Mouse (Mus musculus) neural tube, embryonic 14.5 days (tissue): ENCODE results near the gene Npff. TPM values are rescaled to one million over a fixed set of nuclear protein-coding genes. Genes with fewer than 3 reads are reported as not detected.

Experiments used
- ATAC-seq: fragments of 200-750 bp; cut with Nextera tagmentation; 2 replicates; pipeline ENCODE4 v1.8.0; 2017; ENCODE audit warnings: low read depth, mild to moderate bottlenecking, moderate TSS enrichment, moderate library complexity
- H3K27ac ChIP-seq: fragments of 300-500 bp; sonication (generic); 2 replicates; pipeline ENCODE4 v1.5.1; 2014; ENCODE audit warnings: low read depth, mild to moderate bottlenecking, control low read depth, low read length, moderate library complexity, mixed read lengths
- H3K27me3 ChIP-seq: fragments of 300-500 bp; sonication (generic); 2 replicates; pipeline ENCODE4 v1.6.1; 2014; ENCODE audit warnings: low read length; ENCODE audit not compliant: control insufficient read depth, insufficient read depth
- H3K36me3 ChIP-seq: fragments of 300-500 bp; sonication (generic); 2 replicates; pipeline ENCODE4 v1.6.1; 2014; ENCODE audit warnings: low read length, mixed read lengths; ENCODE audit not compliant: control insufficient read depth, insufficient read depth
- H3K4me1 ChIP-seq: fragments of 300-500 bp; sonication (generic); 2 replicates; pipeline ENCODE4 v1.6.1; 2014; ENCODE audit warnings: low read length; ENCODE audit not compliant: control insufficient read depth, insufficient read depth
- H3K4me2 ChIP-seq: fragments of 300-500 bp; sonication (generic); 2 replicates; pipeline ENCODE4 v1.6.1; 2014; ENCODE audit warnings: mild to moderate bottlenecking, low read depth, low read length, control low read depth
- H3K4me3 ChIP-seq: fragments of 300-500 bp; sonication (generic); 2 replicates; pipeline ENCODE4 v1.5.1; 2014; ENCODE audit warnings: low read depth, low read length, control low read depth, mixed read lengths
- H3K9ac ChIP-seq: fragments of 300-500 bp; sonication (generic); replicated peaks from 2 replicates; pipeline ENCODE4 v1.6.1; 2014; ENCODE audit warnings: low read depth, mild to moderate bottlenecking, control low read depth, low read length, mixed read lengths
- H3K9me3 ChIP-seq: fragments of 300-500 bp; sonication (generic); 2 replicates; pipeline ENCODE4 v1.6.1; 2016; ENCODE audit warnings: low read length; ENCODE audit not compliant: control insufficient read depth
- WGBS: fragments of 180-500 bp; shearing (Covaris S2); extraction: QIAGEN DNeasy Blood & Tissue Kit; methylation state at CpG from one replicate; pipeline ENCODE4 v1.1.7; 2014; 5-methylcytosine and 5-hydroxymethylcytosine counted together
- polyA plus RNA-seq: library from polyadenylated mRNA; unstranded; fragments of >200 nt; fragmentation: Nextera tagmentation; extraction: Ambion mirVana; gene quantifications from 2 replicates; pipeline ENCODE4 v1.2.1, GENCODE M21; 2014

The Npff gene
- polyA plus RNA-seq, 1 experiment from 2014 or later, result 23.9 TPM

DNA sequence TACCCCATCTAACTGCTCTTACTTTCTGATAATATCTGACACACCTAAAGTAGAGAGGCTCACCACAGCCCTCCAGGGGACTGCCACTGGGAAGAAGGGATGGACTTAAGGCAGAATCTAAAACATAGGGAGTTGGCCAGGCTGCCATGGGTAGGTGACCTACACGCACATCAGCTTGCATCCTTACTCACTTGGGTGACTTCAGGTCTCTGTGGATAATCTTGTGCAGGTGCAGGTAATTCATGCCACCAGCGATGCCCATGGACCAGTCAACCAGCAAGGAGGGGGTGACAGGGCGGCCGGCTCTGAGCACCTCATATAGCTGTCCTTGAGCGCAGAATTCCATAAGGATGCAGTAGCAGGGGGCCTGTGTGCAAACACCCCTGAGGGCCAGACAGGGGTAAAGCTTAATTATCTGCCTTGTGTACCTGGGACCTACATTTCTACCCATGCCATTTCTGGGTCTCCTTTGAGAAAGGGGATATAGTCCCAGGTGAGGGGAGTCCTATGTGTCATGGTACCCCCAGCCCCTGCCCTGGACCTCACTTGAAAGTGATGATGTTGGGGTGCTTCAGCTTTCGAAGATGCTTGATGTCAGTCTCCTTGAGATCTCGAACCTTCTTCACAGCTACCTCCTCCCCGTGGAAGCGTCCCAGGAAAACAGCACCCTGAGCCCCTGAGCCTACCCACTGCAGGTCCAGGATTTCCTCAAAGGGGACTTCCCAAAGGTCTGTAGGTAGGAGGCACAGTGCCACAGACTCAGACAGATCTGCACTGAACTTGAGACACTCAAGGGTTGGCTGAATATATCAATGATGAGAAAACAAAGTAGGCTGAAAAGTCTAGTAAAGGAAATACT lies 20.6 kb downstream of the Npff start:
- WGBS, result 92% methylated on average over 9 of the region's 9 CpGs
- Histone ChIP-seq H3K9ac (no peak overlapping the region), H3K4me2 (no peak overlapping the region), H3K4me1 (peaks cover 3% of the 10 kb centered on the region), H3K9me3 (no peaks in the 10 kb centered on the region), H3K27me3 (no peaks in the 10 kb centered on the region), H3K4me3 (no peak overlapping the region), H3K36me3 (peaks cover 70% of the 10 kb centered on the region), H3K27ac (no peak overlapping the region)
- no peak for ATAC-seq

DNA sequence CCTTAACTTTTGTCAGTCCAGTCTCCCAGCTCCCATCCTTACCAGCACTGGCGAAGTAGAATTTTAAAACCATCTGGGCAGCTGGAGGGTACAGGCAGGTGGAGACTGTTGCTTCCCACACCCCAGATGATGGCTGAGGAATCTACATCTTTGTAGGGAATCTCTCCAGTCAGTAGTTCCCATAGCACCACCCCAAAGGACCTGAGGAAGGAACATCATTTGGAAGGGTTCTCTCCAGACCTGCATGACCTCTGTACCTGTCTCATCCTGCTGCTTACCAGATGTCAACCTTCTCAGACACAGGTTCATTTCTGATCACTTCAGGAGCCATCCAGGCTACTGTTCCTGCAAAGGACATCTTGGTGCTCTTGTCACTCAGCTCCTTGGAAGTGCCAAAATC lies 21.3 kb downstream of the Npff start, which contains the start of gene Gm10337:
Gene Gm10337 (plus strand): TSS at position 276 of the 400 bp plus-strand sequence.
- H3K9me3 ChIP-seq, result no peaks in the 10 kb centered on the region
- WGBS, result 91% methylated on average over 1 of the region's 1 CpGs

DNA sequence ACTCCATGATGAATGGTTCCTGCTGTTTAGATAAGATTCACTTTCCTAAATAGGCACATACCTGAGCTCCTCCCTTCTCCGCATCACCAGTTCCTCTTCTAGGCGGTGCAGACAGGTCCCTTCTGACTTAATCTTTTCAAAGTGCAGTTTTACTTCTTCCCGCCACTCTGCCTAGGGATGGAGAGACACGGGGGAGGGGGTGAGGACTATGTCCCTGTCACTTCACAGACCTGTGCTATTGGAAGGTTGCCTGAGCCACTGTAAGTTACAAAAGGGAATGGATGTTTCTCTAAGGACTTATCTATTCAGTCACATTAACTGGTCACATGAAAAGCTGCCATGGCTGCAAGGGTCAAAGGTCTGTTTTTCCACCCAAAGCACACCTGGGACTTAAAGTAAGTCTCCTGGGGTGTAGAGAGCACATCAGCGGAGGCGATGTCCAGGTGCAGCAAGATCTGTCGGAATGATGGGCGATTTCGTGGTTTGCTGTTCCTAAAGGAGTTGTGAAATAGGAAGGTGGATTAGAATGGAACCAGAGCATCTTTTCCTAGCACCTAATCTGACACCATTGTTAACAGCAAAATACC lies 22.4 kb downstream of the Npff start:
- Histone ChIP-seq H3K4me1 (no peaks in the 10 kb centered on the region), H3K4me2 (no peak overlapping the region), H3K4me3 (no peak overlapping the region), H3K36me3 (peaks cover 72% of the 10 kb centered on the region), H3K9ac (no peak overlapping the region), H3K27me3 (no peaks in the 10 kb centered on the region), H3K9me3 (no peaks in the 10 kb centered on the region), H3K27ac (no peak overlapping the region)
- 87% methylated on average over 9 of the region's 9 CpGs for WGBS
- no peak for ATAC-seq

More for the DNA sequence above, 21.3 kb downstream of the Npff start, which contains the start of gene Gm10337:
- Histone ChIP-seq H3K4me2 (no peak within 1 kb of the TSS), H3K4me1 (0 out of 2 replicates have a peak, but pooled peaks cover 3% of the 10 kb centered on the region), H3K4me3 (no peak within 1 kb of the TSS), H3K27me3 (no peaks in the 10 kb centered on the region), H3K36me3 (peaks cover 69% of the 10 kb centered on the region), H3K27ac (no peak within 1 kb of the TSS), H3K9ac (no peak within 1 kb of the TSS)
- no peak for ATAC-seq

DNA sequence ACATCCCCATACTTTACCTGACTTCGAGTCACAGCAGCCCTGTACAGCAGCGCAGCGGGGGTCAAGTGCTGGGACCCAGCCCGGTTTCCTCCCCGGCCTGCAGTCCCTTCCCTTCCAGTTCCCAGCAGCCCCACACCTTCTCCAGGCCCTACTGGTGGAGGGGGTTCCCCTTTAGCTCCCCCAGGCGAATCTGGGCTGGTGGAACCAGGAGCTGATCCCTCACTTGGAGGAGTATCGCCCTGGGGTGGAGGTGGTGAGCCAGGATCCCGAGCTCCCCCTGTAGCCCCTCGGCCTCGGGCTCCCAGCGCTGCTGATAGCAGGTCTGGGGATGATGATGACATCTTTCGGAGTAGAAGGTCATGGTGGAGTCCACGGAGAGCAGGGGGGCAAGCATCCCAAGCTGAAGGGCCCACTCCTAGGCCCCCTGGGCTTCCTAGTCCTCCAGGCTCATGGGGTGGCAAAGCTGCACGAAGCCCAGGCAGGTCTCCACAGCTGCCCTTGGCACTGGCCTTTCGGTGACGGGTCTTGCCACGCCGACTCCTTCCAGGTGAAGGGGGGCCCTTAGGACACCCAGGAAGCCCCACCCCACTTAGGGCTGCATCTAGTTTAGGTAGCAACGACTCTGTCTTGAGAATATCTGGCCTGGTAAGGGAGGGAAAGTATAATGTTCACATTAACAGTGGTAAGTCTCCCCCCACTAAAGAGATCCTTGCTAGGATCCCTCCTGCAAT lies 23.5 kb downstream of the Npff start:
- 92% methylated on average over 19 of the region's 19 CpGs for WGBS
- H3K4me1 ChIP-seq, result no peaks in the 10 kb centered on the region
- no peak overlapping the region for H3K9ac ChIP-seq
- H3K27ac ChIP-seq, result no peak overlapping the region
- no peaks in the 10 kb centered on the region for H3K9me3 ChIP-seq
- no peak overlapping the region for H3K4me3 ChIP-seq
- H3K27me3 ChIP-seq, result no peaks in the 10 kb centered on the region
- no peak overlapping the region for H3K4me2 ChIP-seq
- no peak for ATAC-seq
- peaks cover 77% of the 10 kb centered on the region for H3K36me3 ChIP-seq

DNA sequence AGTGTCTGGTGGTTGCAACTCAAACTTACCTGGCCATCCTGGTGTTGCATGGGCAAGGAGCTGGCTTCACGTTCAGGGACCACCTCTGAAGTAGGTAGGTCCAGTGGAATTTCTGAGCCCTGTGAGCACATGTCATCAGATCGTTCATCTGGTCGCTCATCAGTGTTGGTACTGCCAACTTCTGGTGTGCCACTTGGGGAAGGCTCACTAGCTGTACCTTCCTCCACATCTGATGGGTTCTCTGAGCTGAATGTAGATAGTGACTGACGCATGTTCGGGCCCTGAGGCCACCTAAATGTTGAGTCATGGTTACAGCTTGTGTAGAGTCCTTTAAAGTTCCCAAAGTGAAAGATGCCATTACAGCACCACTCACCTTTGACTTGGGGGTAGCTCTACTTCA lies 24.3 kb downstream of the Npff start:
- no peaks in the 10 kb centered on the region for H3K27me3 ChIP-seq
- no peak overlapping the region for H3K27ac ChIP-seq
- H3K9me3 ChIP-seq, result no peaks in the 10 kb centered on the region
- no peak for ATAC-seq
- 95% methylated on average over 5 of the region's 5 CpGs for WGBS
- no peak overlapping the region for H3K9ac ChIP-seq
- no peak overlapping the region for H3K4me3 ChIP-seq
- peaks cover 78% of the 10 kb centered on the region for H3K36me3 ChIP-seq
- no peaks in the 10 kb centered on the region for H3K4me1 ChIP-seq
- H3K4me2 ChIP-seq, result no peak overlapping the region

DNA sequence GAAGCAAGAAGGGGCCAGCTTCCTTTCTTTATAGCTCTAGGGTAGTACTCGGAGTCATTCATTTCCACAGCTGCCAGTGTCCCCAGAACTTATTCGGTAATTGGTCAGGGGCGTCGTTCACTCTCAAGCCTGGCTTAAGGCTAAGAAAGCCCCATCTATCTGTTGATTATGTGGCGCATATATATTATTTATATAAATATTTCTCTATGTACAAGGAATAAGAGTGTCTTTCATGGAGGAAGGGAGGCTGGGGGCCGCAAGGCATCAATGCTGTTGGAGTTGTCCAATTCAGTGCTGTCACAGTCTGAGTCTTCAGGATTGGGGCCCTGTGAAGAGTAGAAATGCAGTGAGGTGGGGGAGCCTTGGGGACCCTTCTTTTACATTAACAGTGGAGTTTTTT lies 24.9 kb downstream of the Npff start:
- WGBS, result 88% methylated on average over 6 of the region's 6 CpGs
- H3K4me3 ChIP-seq, result no peak overlapping the region
- no peaks in the 10 kb centered on the region for H3K4me1 ChIP-seq
- H3K36me3 ChIP-seq, result peaks cover 78% of the 10 kb centered on the region
- H3K27me3 ChIP-seq, result no peaks in the 10 kb centered on the region
- no peak overlapping the region for H3K27ac ChIP-seq
- ATAC-seq, result no peak
- no peak overlapping the region for H3K4me2 ChIP-seq
- H3K9me3 ChIP-seq, result no peaks in the 10 kb centered on the region
- H3K9ac ChIP-seq, result no peak overlapping the region

DNA sequence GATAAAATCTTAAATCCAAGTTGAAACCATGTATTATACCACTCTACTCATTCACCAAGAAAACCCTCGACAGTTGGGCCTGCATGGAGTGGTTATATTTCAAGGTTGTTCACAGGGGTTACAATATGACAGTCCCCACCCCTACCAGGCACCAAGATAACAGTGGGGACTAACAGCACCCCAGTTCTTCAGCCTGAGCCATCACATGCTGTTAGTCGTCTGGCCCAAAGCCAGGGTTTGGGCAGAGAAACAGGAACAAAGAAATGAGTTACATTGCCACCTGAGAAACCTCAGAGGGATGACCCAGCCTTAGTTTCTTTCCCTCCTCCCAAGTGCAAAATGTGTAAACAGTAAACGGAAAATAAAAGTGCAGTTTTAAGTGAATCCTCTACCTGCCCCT lies 25.4 kb downstream of the Npff start:
- H3K27ac ChIP-seq, result no peak overlapping the region
- no peaks in the 10 kb centered on the region for H3K4me1 ChIP-seq
- no peak for ATAC-seq
- no peak overlapping the region for H3K9ac ChIP-seq
- peaks cover 77% of the 10 kb centered on the region for H3K36me3 ChIP-seq
- H3K9me3 ChIP-seq, result no peaks in the 10 kb centered on the region
- H3K4me2 ChIP-seq, result no peak overlapping the region
- 82% methylated on average over 3 of the region's 3 CpGs for WGBS
- H3K4me3 ChIP-seq, result no peak overlapping the region
- no peaks in the 10 kb centered on the region for H3K27me3 ChIP-seq

DNA sequence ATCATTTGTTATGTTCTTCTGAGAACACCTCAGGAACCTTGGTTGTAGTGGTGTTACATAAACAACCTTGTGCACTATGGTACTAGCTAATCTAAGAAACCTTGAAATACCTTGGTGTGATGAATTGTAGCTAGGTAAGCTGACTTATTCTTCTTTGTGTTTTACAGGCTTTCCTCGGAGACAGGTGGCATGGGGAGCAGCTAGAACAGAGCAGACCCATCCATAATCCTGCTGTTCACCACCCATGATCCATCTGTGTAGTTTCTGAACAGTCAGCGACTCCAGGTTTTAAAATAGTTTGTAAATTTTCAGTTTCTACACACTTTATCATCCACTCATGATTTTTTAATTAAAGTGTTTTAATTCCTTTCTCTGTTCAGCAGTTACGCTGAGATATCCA lies 26.4 kb downstream of the Npff start:
- no peaks in the 10 kb centered on the region for H3K27me3 ChIP-seq
- H3K4me3 ChIP-seq, result no peak overlapping the region
- no peaks in the 10 kb centered on the region for H3K4me1 ChIP-seq
- no peak overlapping the region for H3K9ac ChIP-seq
- no peak overlapping the region for H3K4me2 ChIP-seq
- no peak for ATAC-seq
- H3K36me3 ChIP-seq, result peaks cover 76% of the 10 kb centered on the region
- no peaks in the 10 kb centered on the region for H3K9me3 ChIP-seq
- WGBS, result 90% methylated on average over 3 of the region's 3 CpGs
- no peak overlapping the region for H3K27ac ChIP-seq

DNA sequence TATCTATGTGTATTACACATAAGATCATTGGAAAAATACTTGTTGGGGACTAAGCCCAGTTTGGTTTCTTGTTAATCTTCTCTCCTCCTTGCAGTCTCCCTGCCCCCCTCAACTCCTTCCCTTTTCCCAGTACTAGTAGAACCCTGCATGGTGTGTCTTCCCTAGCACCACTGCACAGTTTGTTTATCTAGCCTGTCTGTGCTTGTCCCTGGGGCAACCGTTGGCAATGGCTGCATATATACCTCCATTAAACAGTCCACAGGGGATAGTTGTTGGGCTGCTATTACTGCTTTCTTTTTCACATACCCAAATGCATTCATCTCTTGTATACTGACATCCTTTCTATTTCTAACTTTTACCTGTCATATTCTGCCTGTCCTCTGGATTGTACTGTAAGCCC lies 37.1 kb downstream of the Npff start:
- no peaks in the 10 kb centered on the region for H3K4me1 ChIP-seq
- no peak overlapping the region for H3K4me2 ChIP-seq
- peaks cover 82% of the 10 kb centered on the region for H3K36me3 ChIP-seq
- H3K4me3 ChIP-seq, result no peak overlapping the region
- no peak overlapping the region for H3K9ac ChIP-seq
- H3K9me3 ChIP-seq, result no peaks in the 10 kb centered on the region
- H3K27ac ChIP-seq, result no peak overlapping the region
- WGBS, result 78% methylated on average over 1 of the region's 1 CpGs
- ATAC-seq, result no peak
- H3K27me3 ChIP-seq, result no peaks in the 10 kb centered on the region
